Mouse (Mus musculus) lung, postnatal 0 days (tissue): ENCODE results near the gene H2-DMa. TPM values are rescaled to one million over a fixed set of nuclear protein-coding genes. Genes with fewer than 3 reads are reported as not detected.

Experiments used
- ATAC-seq: fragments of 200-750 bp; cut with Nextera tagmentation; 2 replicates; pipeline ENCODE4 v1.8.0; 2017; ENCODE audit warnings: moderate library complexity
- DNase-seq: peaks from one replicate; pipeline ENCODE4 v3.0.0-alpha.2; 2016; ENCODE audit warnings: low spot score
- H3K27ac ChIP-seq: fragments of 300-500 bp; sonication (generic); 2 replicates; pipeline ENCODE4 v1.5.1; 2014; ENCODE audit warnings: antibody characterized with exemption, mild to moderate bottlenecking, low read length, mixed read lengths
- H3K27me3 ChIP-seq: fragments of 300-500 bp; sonication (generic); replicated peaks from 2 replicates; pipeline ENCODE4 v1.6.1; 2014; ENCODE audit warnings: low read length, mixed read lengths; ENCODE audit not compliant: insufficient read depth
- H3K36me3 ChIP-seq: fragments of 300-500 bp; sonication (generic); 2 replicates; pipeline ENCODE4 v1.6.1; 2014; ENCODE audit warnings: low read length, mixed read lengths; ENCODE audit not compliant: insufficient read depth
- H3K4me1 ChIP-seq: fragments of 300-500 bp; sonication (generic); 2 replicates; pipeline ENCODE4 v1.6.1; 2014; ENCODE audit warnings: antibody characterized with exemption, low read depth, low read length, mixed read lengths; ENCODE audit not compliant: insufficient read depth
- H3K4me2 ChIP-seq: fragments of 300-500 bp; sonication (generic); replicated peaks from 2 replicates; pipeline ENCODE4 v1.6.1; 2014; ENCODE audit warnings: low read depth, mild to moderate bottlenecking, low read length, moderate library complexity, mixed read lengths
- H3K4me3 ChIP-seq: fragments of 300-500 bp; sonication (generic); 2 replicates; pipeline ENCODE4 v1.5.1; 2014; ENCODE audit warnings: low read depth, low read length
- H3K9ac ChIP-seq: fragments of 300-500 bp; sonication (generic); replicated peaks from 2 replicates; pipeline ENCODE4 v1.6.1; 2014; ENCODE audit warnings: low read depth, mild to moderate bottlenecking
- H3K9me3 ChIP-seq: fragments of 300-500 bp; sonication (generic); 2 replicates; pipeline ENCODE4 v1.6.1; 2016; ENCODE audit warnings: low read length, mixed read lengths
- CTCF ChIP-seq: IDR thresholded peaks from 2 replicates; pipeline ENCODE4 v1.5.1; 2016; ENCODE audit warnings: antibody characterized with exemption, mild to moderate bottlenecking
- EP300 ChIP-seq: IDR thresholded peaks from 2 replicates; pipeline ENCODE4 v1.6.1; 2016; ENCODE audit warnings: antibody characterized with exemption, mild to moderate bottlenecking, control low read depth
- WGBS: fragments of 180-500 bp; shearing (Covaris S2); extraction: QIAGEN DNeasy Blood & Tissue Kit; methylation state at CpG from one replicate; pipeline ENCODE4 v1.1.7; 2014; 5-methylcytosine and 5-hydroxymethylcytosine counted together
- polyA plus RNA-seq: library from polyadenylated mRNA; unstranded; fragments of >200 nt; fragmentation: Nextera tagmentation; extraction: Ambion mirVana; gene quantifications from 2 replicates; pipeline ENCODE4 v1.2.1, GENCODE M21; 2015

The H2-DMa gene
- polyA plus RNA-seq, 1 experiment from 2014 or later: 23.9 TPM

DNA sequence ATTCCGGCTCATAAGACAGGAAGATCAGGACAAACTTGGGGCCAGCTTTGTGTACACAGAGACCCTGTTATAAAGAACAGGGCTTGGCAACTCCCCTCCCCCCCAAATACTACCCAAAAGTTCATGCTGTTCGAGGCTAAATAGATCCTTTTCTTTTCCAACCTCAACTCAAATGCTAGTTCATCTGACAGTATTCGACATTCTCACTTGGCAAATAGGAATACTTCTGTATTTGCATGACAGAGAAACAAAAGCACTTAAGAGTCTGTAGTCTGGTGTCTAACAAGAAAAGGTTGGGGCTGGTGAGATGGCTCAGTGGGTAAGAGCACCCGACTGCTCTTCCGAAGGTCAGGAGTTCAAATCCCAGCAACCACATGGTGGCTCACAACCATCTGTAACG is 10.9 kb upstream of the H2-DMa start:
- no peak for TF ChIP-seq CTCF
- TF ChIP-seq EP300: no peak
- peaks cover 24% of the 10 kb centered on the region for H3K36me3 ChIP-seq

GRCm38 (mm10) chr17:34109038-34109805 is 10.1 kb upstream of the H2-DMa start:
- Histone ChIP-seq H3K4me1 (no peaks in the 10 kb centered on the region), H3K36me3 (peaks cover 32% of the 10 kb centered on the region), H3K4me3 (no peak overlapping the region), H3K4me2 (no peak overlapping the region), H3K9me3 (no peaks in the 10 kb centered on the region), H3K9ac (no peak overlapping the region), H3K27me3 (no peaks in the 10 kb centered on the region), H3K27ac (no peak overlapping the region)
- DNase-seq: no peak
- 73% methylated on average over 14 of the region's 14 CpGs for whole genome bisulfite sequencing
- ATAC-seq: peak; percentile 42
- TF ChIP-seq EP300 (no peak), CTCF (peak; percentile 45)

More for the DNA sequence above, 10.9 kb upstream of the H2-DMa start:
- Histone ChIP-seq H3K9ac (no peak overlapping the region), H3K27me3 (no peaks in the 10 kb centered on the region), H3K4me3 (no peak overlapping the region), H3K4me1 (no peaks in the 10 kb centered on the region), H3K27ac (no peak overlapping the region), H3K9me3 (no peaks in the 10 kb centered on the region), H3K4me2 (no peak overlapping the region)
- DNase-seq (no peak), ATAC-seq (no peak)
- WGBS: 78% methylated on average over 5 of the region's 6 CpGs

DNA sequence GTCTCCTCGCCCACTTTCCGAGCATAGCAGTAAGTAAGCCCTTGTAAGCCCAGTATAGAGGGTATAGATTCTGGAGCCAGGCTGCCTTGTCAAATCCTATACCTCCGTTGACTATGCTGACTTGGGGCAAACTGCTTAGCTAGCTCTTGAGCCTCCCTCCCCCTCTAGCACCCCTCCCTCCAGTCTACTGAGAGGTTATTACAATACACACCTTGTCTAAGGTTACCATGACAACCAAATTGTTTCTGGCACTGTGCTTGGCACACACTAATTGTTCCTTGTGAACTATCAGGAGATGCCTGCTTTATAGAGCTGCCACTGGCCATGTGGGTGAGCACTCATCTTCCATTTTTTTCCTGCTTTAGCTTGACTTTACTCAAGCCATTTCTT is 9.5 kb upstream of the H2-DMa start:
- Histone ChIP-seq H3K27ac (no peak overlapping the region), H3K4me1 (no peaks in the 10 kb centered on the region), H3K36me3 (peaks cover 38% of the 10 kb centered on the region), H3K27me3 (no peaks in the 10 kb centered on the region), H3K4me3 (no peak overlapping the region), H3K4me2 (no peak overlapping the region), H3K9me3 (no peaks in the 10 kb centered on the region), H3K9ac (no peak overlapping the region)
- 61% methylated on average over 3 of the region's 3 CpGs for WGBS
- ATAC-seq: peak; percentile 42
- TF ChIP-seq CTCF (no peak), EP300 (no peak)
- DNase-seq: peak; percentile 39

DNA sequence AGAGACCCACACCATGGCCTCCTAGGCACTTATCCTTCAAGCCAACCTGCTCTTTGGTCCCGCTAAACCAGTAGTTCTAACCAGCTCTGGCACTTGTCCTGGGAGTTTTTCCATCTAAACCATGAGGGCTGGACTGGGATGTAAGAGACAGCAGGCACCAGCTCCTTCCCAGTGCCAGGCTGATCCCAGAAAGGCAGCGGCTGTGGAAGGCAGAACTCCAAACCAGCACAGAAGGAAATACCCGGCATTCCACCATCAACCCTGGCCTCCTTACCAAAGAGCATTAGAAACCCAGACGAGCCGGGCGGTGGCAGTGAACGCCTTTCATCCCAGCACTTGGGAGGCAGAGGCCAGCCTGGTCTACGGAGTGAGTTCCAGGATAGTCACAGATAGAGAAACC is 9.0 kb upstream of the H2-DMa start:
- 46% methylated on average over 8 of the region's 8 CpGs for WGBS
- no peak overlapping the region for H3K27ac ChIP-seq
- ATAC-seq: 0 out of 2 replicates have a peak, but pooled peaks have one; percentile 8

DNA sequence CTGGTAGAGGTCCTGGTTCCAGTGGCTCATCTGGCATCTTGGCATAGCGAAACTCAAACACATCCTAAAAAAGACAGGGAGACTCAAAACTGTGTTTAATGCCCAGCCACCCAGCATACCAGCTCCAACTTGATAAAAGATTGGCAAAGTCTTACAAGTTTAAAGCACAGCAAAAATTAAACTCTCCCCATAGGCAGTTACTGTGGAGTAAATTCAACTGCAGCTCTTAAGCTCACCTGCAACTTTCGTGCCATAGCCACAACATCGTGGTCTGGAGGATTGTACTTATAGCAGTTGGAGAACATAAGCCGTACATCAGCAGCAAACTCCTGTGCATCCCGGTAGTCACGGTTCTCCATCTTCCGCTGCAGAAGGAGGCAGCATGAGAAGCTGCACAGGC is 5.2 kb upstream of the H2-DMa start:
- H3K9ac ChIP-seq: no peak overlapping the region
- H3K27ac ChIP-seq: no peak overlapping the region
- H3K27me3 ChIP-seq: no peaks in the 10 kb centered on the region
- H3K9me3 ChIP-seq: no peaks in the 10 kb centered on the region
- H3K4me2 ChIP-seq: no peak overlapping the region
- WGBS: 81% methylated on average over 7 of the region's 7 CpGs
- TF ChIP-seq EP300: no peak
- no peak for TF ChIP-seq CTCF
- no peak for ATAC-seq
- H3K36me3 ChIP-seq: peaks cover 60% of the 10 kb centered on the region
- H3K4me3 ChIP-seq: no peak overlapping the region
- peaks cover 9% of the 10 kb centered on the region; the same call in 1 of the 2 replicates for H3K4me1 ChIP-seq
- DNase-seq: no peak

More for the DNA sequence above, 9.0 kb upstream of the H2-DMa start:
- no peaks in the 10 kb centered on the region for H3K9me3 ChIP-seq
- H3K36me3 ChIP-seq: peaks cover 43% of the 10 kb centered on the region
- no peak overlapping the region for H3K9ac ChIP-seq
- H3K4me2 ChIP-seq: no peak overlapping the region
- no peak for DNase-seq
- no peaks in the 10 kb centered on the region for H3K27me3 ChIP-seq
- H3K4me1 ChIP-seq: no peaks in the 10 kb centered on the region
- no peak overlapping the region for H3K4me3 ChIP-seq
- TF ChIP-seq CTCF (no peak), EP300 (no peak)

GRCm38 (mm10) chr17:34116736-34117370 is 2.5 kb upstream of the H2-DMa start:
- peak overlapping the region; percentile 92 for H3K4me3 ChIP-seq
- H3K4me1 ChIP-seq: peaks cover 9% of the 10 kb centered on the region; the same call in 1 of the 2 replicates
- ATAC-seq (no peak), DNase-seq (no peak)
- peaks cover 51% of the 10 kb centered on the region for H3K36me3 ChIP-seq
- 15% methylated on average over 7 of the region's 7 CpGs for WGBS
- TF ChIP-seq CTCF (no peak), EP300 (no peak)
- H3K9me3 ChIP-seq: no peaks in the 10 kb centered on the region
- no peak overlapping the region for H3K27ac ChIP-seq
- no peaks in the 10 kb centered on the region for H3K27me3 ChIP-seq
- H3K9ac ChIP-seq: peak overlapping the region; percentile 16
- H3K4me2 ChIP-seq: peak overlapping the region; percentile 94
